Mouse (Mus musculus) heart, embryonic 10.5 days (tissue): ENCODE measurements at regions not wholly inside any gene's neighbourhood (a gene's known extent, or its start where the extent isn't known, plus 50 kb on each side); places are given as distances from the start of the nearest gene placed in this dataset.
"Not testable (repeated sequence)": the region's sequence is repeated elsewhere in the genome, so short reads cannot be mapped to it uniquely, and the experiment has no call there.

ENCODE experiments used
- DNase-seq: peaks from one replicate; pipeline ENCODE4 v3.0.0-alpha.2; 2017; ENCODE audit warnings: low spot score
- H3K27ac ChIP-seq: fragments of 300-500 bp; sonication (generic); 2 replicates; pipeline ENCODE4 v1.5.1; 2016; ENCODE audit warnings: mild to moderate bottlenecking
- H3K27me3 ChIP-seq: fragments of 300-500 bp; sonication (generic); 2 replicates; pipeline ENCODE4 v1.6.1; 2016; ENCODE audit warnings: mild to moderate bottlenecking; ENCODE audit not compliant: poor library complexity, insufficient read depth, severe bottlenecking
- H3K36me3 ChIP-seq: fragments of 300-500 bp; sonication (generic); 2 replicates; pipeline ENCODE4 v1.6.1; 2016; ENCODE audit warnings: mild to moderate bottlenecking, moderate library complexity
- H3K4me1 ChIP-seq: fragments of 300-500 bp; sonication (generic); 2 replicates; pipeline ENCODE4 v1.6.1; 2016; ENCODE audit warnings: mild to moderate bottlenecking
- H3K4me3 ChIP-seq: fragments of 300-500 bp; sonication (generic); 2 replicates; pipeline ENCODE4 v1.5.1; 2016; ENCODE audit warnings: mild to moderate bottlenecking, moderate library complexity
- H3K9me3 ChIP-seq: fragments of 300-500 bp; sonication (generic); 2 replicates; pipeline ENCODE4 v1.6.1; 2016; ENCODE audit warnings: mild to moderate bottlenecking, moderate library complexity
- WGBS: fragments of 180-500 bp; shearing (Covaris S2); methylation state at CpG from one replicate; pipeline ENCODE4 v1.1.7; 2016; 5-methylcytosine and 5-hydroxymethylcytosine counted together

DNA sequence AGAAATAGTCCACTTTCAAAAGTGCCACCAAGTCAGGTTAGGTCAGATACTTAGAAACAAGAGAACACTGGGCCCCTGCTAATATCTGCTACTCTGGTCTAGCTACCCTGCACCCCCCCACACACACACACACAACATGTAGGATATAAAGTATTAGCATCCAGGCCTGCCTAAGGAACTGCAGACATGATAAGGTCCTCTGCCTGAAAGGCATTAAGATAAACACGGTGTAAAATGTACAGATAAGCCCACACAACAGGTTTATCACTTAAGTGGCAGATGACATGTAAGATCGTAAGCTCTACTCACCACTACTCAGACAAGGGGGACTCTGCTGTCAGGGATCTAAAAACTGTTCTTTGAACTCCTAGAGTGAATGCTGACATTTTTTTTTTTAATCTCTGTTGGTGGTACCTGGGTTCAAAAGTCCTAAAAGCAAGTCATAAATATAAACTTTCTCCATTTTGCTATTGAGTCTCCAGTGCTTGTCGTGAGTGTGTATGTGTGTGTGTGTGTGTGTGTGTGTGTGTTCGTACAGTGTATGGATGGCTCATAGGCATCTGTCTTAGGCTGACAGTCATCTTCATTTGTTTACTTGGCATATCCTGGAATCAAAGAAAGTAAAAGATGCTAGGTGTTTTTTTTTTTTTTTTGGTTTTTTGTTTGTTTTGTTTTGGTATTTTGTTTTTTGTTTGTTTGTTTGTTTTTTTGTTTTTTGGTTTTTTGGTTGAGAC, 52.2 kb downstream of the Gm9817 start:
- DNase-seq, result no peak
- H3K4me1 ChIP-seq, result peaks cover 5% of the 10 kb centered on the region; the same call in 1 of the 2 replicates
- H3K36me3 ChIP-seq, result no peaks in the 10 kb centered on the region
- H3K4me3 ChIP-seq, result no peak overlapping the region
- WGBS, result 48% methylated on average over 4 of the region's 4 CpGs
- no peak overlapping the region for H3K27ac ChIP-seq
- H3K27me3 ChIP-seq, result no peaks in the 10 kb centered on the region
- H3K9me3 ChIP-seq, result no peaks in the 10 kb centered on the region

DNA sequence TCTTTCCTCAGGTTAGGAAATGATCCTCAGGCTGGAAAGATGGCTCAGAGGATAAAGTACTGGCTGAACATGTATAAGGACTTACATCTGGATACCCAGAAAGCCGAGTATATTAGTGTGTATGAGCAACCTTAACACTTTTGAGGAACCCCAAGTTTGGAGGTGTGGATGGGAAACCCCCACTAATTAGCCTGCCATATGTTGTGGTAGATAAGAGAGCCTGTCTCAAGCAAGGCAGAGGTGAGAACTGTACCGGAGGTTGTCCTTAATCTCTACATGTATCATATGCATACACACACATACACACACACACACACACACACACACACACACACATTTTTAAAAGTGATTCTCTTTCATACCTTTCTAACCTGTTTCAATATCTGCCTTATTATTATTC, 62.1 kb downstream of the Gm9817 start:
- 68% methylated on average over 2 of the region's 2 CpGs for WGBS
- no peaks in the 10 kb centered on the region for H3K27me3 ChIP-seq

DNA sequence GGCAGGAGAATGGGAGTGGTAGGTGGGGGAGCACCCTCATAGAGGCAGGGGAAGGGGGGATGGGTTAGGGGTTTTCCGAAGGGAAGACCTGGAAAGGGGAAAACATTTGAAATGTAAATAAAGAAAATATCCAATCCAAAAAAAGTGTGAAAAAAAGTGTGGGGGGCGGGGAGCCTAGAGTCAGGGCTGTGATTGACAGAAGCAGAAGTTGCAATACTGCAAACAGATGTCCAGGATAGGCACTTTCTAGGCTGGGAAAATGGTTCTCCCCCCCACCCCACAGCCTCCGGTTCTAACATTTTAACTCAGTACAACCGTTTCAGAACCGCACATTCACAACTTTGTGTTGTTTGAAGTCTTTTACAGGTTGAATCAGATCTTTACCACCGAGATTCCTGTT, 66.6 kb downstream of the Gm9817 start:
- WGBS, result 76% methylated on average over 6 of the region's 6 CpGs
- Histone ChIP-seq H3K27me3 (no peaks in the 10 kb centered on the region), H3K36me3 (no peaks in the 10 kb centered on the region), H3K4me1 (no peaks in the 10 kb centered on the region), H3K27ac (no peak overlapping the region), H3K9me3 (no peaks in the 10 kb centered on the region), H3K4me3 (no peak overlapping the region)
- DNase-seq, result no peak

More for the DNA sequence above, 62.1 kb downstream of the Gm9817 start:
- Histone ChIP-seq H3K4me3 (no peak overlapping the region), H3K27ac (no peak overlapping the region), H3K9me3 (no peaks in the 10 kb centered on the region), H3K36me3 (no peaks in the 10 kb centered on the region), H3K4me1 (no peaks in the 10 kb centered on the region)
- DNase-seq, result no peak

DNA sequence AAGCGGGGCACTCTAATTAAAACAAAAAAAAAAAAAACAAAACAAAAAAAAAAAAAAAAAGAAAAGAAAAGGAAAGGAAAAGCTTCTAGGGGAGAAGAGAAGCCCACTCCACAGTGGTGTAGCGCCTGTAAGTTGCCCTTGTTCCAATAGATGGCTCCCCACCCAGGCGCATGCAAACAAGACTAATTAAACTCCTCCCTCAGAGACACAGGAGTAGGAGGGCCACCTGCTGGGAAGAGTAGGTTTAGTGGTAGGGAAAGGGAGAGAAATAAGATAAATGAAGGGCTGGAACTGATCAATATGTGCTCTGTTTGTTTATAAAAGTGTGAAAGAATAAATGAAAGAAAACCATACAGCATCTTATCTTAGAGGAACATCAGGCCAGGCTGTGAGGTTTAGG, 77.7 kb downstream of the Gm9817 start:
- Histone ChIP-seq H3K4me3 (no peak overlapping the region), H3K27ac (no peak overlapping the region), H3K4me1 (0 out of 2 replicates have a peak, but pooled peaks cover 4% of the 10 kb centered on the region), H3K36me3 (no peaks in the 10 kb centered on the region), H3K9me3 (no peaks in the 10 kb centered on the region), H3K27me3 (peaks cover 4% of the 10 kb centered on the region)
- DNase-seq, result no peak
- 57% methylated on average over 3 of the region's 3 CpGs for WGBS

DNA sequence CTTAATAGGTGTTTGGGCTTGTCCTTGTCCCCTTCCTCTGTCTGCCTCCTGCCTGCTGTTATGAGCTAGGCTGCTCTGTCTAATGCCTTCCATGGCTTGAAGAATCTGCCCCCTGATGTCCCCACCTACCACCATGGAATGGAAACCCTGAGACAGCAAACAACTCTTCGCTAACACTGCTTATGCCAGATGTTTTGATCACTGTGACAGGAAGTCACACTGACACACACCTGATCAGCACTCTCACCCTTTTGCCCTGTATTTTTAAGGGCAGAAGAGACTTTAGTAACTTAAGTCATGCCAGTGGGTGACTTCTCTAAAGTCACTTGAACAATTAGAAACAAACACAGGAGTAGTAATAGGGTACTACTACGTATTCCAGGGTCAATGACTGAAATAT, 78.5 kb downstream of the Gm9817 start:
- Histone ChIP-seq H3K4me1 (0 out of 2 replicates have a peak, but pooled peaks cover 4% of the 10 kb centered on the region), H3K27ac (no peak overlapping the region), H3K27me3 (peaks cover 4% of the 10 kb centered on the region), H3K9me3 (no peaks in the 10 kb centered on the region), H3K36me3 (no peaks in the 10 kb centered on the region), H3K4me3 (no peak overlapping the region)
- DNase-seq, result no peak
- WGBS, result 78% methylated on average over 2 of the region's 2 CpGs

DNA sequence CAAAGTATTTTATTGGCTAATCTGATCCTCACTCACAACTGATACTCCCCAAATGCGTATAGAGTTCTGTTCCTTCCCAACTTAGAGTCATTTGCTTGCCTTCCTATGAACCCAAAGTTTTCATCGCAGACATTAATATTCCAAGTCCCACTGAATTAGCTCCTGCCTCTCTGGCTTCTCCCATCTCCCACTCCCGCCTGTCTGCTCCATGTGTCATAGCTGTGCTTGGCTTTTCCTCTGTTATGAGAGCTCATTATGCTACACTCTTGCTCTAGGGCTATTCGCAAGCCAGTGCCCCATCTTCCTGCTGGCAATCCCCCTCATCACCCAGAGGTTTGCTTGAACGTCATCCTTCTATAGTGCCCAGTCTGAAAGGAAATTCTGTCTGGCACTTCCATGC, 81.8 kb downstream of the Gm9817 start:
- Histone ChIP-seq H3K9me3 (no peaks in the 10 kb centered on the region), H3K27me3 (no peaks in the 10 kb centered on the region), H3K27ac (no peak overlapping the region), H3K4me3 (no peak overlapping the region), H3K4me1 (0 out of 2 replicates have a peak, but pooled peaks cover 4% of the 10 kb centered on the region), H3K36me3 (no peaks in the 10 kb centered on the region)
- no peak for DNase-seq
- WGBS, result 88% methylated on average over 5 of the region's 5 CpGs

DNA sequence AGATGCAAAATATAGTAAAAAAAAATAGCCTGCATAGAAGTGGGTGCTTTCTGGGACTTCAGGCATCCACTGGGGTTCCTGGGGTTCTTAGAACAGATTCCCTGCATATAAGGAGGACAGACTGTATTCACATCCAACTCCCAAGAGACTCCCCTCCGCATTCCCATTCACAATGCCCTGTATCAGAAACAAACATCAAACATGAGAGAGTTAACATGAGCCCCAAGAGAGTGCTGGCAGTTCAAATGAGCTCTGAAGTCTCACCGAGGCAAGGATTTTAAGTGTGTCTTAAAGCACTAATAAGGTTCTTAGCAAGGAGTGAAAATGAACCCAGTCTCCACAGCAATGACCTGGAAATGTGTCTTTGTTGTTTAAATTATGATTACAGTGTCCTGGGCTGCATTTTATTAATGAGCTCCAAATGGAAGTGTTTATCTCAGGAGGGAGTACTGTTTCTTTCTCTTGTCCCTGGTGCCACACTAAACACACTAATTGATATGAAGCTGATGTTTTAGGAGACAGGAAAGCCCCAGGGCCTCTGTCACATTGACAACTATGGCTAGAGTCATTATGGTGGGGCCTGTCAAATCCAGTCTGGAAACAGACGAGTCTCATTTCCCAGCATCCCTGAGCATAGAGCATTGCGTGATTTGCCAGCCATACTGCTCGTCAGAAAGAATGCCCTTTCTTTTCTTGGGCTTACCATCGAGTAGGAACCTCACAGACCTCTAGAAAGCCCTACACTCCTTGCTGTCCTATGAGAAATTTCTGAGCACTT, 85.7 kb downstream of the Gm9817 start:
- Histone ChIP-seq H3K4me1 (no peaks in the 10 kb centered on the region), H3K4me3 (no peak overlapping the region), H3K9me3 (no peaks in the 10 kb centered on the region), H3K27ac (no peak overlapping the region), H3K27me3 (no peaks in the 10 kb centered on the region), H3K36me3 (no peaks in the 10 kb centered on the region)
- no peak for DNase-seq
- WGBS, result 60% methylated on average over 6 of the region's 6 CpGs

DNA sequence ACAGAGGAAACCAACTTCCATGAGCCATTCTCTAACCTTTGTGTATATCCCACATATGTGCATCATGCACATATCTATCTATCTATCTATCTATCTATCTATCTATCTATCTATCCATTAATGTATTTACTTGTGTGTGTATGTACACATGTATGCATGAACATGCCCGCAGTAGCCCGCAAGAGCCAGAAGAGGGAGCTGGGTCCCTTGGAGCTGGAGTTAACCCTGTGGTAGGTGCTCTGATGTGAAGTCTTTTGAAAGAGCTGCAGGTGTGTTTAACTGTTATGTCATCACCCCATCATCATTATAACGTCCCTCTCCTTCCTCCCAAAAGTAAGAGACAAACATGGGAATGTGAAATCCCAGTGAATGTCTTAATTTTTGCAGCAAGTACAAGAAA, 86.7 kb downstream of the Gm9817 start:
- Histone ChIP-seq H3K36me3 (no peaks in the 10 kb centered on the region), H3K4me3 (no peak overlapping the region), H3K4me1 (no peaks in the 10 kb centered on the region), H3K27ac (no peak overlapping the region), H3K27me3 (no peaks in the 10 kb centered on the region), H3K9me3 (no peaks in the 10 kb centered on the region)
- DNase-seq, result no peak
- WGBS, result 84% methylated on average over 3 of the region's 3 CpGs

DNA sequence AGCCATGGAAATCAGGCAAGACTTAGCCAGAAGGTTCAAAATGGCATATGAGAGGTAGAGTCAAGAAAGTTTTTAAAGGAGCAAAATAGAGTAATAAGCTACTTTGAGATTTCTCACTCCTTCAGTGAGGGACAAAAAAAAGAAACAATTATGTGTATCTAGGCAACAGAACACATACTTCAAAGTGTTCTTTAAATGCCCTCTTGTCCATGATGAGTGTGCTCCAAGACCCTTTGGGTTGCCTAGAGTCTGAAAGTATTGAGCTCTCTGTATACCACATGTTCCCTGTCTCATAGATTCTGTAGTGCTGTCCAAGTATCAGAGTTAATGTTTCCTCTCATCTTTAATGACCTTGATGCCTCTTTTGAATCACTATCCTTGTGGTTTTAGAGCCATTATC, 91.2 kb downstream of the Gm9817 start:
- H3K9me3 ChIP-seq, result no peaks in the 10 kb centered on the region; the same call in 1 of the 2 replicates

DNA sequence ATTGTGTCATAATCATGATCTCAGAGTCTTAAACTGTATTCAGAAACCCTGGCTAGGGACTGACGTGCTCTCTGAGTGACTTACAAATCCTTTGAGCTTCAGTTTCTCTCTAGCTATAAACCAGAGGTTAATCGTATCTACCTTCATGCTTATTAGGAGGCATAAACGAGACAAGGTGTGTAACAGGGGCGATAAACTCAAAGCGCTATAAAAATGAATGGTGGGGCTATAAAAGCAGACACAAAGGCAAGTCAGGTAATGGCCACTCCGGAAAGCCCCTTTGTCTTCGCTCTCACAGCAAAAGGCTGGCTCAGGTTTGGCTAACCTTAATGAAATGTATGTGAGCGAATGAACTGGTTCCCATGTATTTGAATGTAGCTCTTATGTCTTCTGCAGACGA, 94.6 kb downstream of the Gm9817 start:
- Histone ChIP-seq H3K27me3 (no peaks in the 10 kb centered on the region), H3K9me3 (no peaks in the 10 kb centered on the region; the same call in 1 of the 2 replicates), H3K27ac (no peak overlapping the region), H3K36me3 (no peaks in the 10 kb centered on the region), H3K4me3 (no peak overlapping the region), H3K4me1 (no peaks in the 10 kb centered on the region)
- no peak for DNase-seq
- 88% methylated on average over 9 of the region's 9 CpGs for WGBS

More for the DNA sequence above, 91.2 kb downstream of the Gm9817 start:
- Histone ChIP-seq H3K27ac (no peak overlapping the region), H3K4me1 (no peaks in the 10 kb centered on the region), H3K4me3 (no peak overlapping the region), H3K27me3 (no peaks in the 10 kb centered on the region), H3K36me3 (no peaks in the 10 kb centered on the region)
- no peak for DNase-seq

DNA sequence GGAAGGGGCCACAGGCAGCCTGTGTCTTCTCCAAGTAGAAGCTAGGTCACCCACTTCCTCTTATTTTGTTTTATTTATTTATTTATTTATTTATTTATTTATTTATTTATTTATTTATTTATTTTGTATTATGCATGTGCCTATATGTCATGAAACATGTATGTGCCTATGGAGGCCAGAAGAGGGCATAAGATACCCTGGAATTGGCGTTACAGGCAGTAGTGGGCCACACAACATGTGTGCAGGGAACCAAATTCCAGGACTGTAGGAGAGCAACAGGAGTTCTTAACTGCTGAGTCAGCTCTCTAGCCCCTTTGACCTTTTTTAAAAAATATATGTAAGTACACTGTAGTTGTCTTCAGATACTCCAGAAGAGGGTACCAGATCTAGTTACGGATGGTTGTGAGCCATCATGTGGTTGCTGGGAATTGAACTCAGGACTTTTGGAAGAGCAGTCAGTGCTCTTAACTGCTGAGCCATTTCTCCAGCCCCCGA, 97.3 kb downstream of the Gm9817 start:
- not testable (repeated sequence) for H3K9me3 ChIP-seq, H3K27me3 ChIP-seq, H3K27ac ChIP-seq, H3K4me3 ChIP-seq, H3K4me1 ChIP-seq, H3K36me3 ChIP-seq, DNase-seq
- WGBS, result 85% methylated on average over 3 of the region's 3 CpGs

DNA sequence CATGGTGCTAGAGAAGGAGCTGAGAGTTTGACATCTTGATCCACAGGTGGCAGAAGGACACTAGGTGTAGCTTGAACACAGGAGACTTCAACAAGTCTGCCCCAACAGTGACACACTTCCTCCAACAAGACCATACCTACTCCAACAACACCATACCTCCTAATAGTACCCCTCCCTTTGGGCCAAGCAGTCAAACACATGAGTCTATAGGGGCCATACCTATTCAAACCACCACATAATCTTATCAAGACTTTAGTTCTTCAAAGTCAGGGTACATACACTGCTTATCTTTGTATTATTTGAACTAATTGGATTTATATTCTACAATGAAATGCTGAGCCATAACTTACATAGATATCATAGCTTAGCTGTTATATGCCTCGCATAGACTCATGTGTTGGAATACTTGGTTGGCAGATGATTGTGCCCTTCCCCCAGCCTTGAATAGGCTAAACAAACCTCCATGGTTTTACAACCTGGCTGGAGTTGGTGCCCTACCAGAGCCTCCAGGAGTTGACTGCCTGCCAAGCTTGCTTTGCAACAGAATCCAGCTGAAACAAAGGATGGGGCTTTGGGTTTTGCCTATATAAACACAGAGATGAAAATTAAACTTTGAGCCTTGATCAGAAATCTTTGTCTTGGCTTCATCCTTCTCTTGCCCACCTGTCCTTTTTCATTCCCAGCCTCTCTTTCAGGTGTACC, 103.2 kb downstream of the Gm9817 start:
- H3K27me3 ChIP-seq, result no peaks in the 10 kb centered on the region
- 88% methylated on average over 1 of the region's 1 CpGs for WGBS
- no peaks in the 10 kb centered on the region for H3K36me3 ChIP-seq
- no peaks in the 10 kb centered on the region for H3K4me1 ChIP-seq
- H3K9me3 ChIP-seq, result no peaks in the 10 kb centered on the region
- H3K27ac ChIP-seq, result no peak overlapping the region
- H3K4me3 ChIP-seq, result no peak overlapping the region
- no peak for DNase-seq

DNA sequence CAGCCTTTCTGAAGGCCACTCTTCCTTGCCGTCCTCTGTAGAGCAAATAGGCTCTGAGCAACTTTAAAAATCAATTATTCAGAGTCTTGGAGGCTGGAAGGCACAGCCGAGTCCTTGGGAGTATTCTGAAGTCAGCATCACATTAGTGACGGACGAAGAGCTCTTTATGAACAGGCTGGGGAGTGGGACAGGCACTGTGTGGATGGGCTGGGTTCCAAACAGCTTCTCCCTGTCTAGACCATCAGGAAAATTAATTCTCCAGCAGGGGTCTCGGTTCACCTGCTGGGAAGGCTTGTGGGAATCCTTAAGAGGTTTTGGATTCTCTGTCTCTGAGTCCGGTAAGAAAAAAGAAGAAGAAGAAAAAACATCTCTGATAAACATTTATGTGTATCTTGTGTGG, 110.9 kb downstream of the Gm9817 start:
- no peak for DNase-seq
- H3K9me3 ChIP-seq, result no peaks in the 10 kb centered on the region
- WGBS, result 73% methylated on average over 6 of the region's 6 CpGs
- no peak overlapping the region for H3K27ac ChIP-seq
- no peak overlapping the region for H3K4me3 ChIP-seq
- no peaks in the 10 kb centered on the region for H3K27me3 ChIP-seq
- peaks cover 3% of the 10 kb centered on the region; the same call in 1 of the 2 replicates for H3K4me1 ChIP-seq
- H3K36me3 ChIP-seq, result no peaks in the 10 kb centered on the region
